Mouse (Mus musculus) embryo, embryonic 11 days (tissue): Measurements from ENCODE around the gene Epdr1.

Source experiments
- DNase-seq: peaks from one replicate; pipeline ENCODE4 v3.0.0-alpha.2; 2015

The Epdr1 gene

GRCm38 (mm10) chr13:19619216-19619927, at the start of gene Epdr1:
TSS of gene Epdr1 (minus strand) at chr13:19619927.
- peak; percentile 87 for DNase-seq

- no peak for DNase-seq
Measured at GRCm38 (mm10) chr13:19668355-19669140, 48.8 kb upstream of the Epdr1 start.

GRCm38 (mm10) chr13:19652405-19652804, 32.7 kb upstream of the Epdr1 start:
- DNase-seq, result no peak

GRCm38 (mm10) chr13:19649824-19650223, 30.1 kb upstream of the Epdr1 start:
- DNase-seq, result no peak

- DNase-seq, result peak; percentile 8
Measured at GRCm38 (mm10) chr13:19644225-19644624, 24.5 kb upstream of the Epdr1 start.

GRCm38 (mm10) chr13:19643519-19643918, 23.8 kb upstream of the Epdr1 start:
- no peak for DNase-seq

- DNase-seq, result no peak
Measured at GRCm38 (mm10) chr13:19640203-19640851, 20.6 kb upstream of the Epdr1 start.

GRCm38 (mm10) chr13:19636131-19636530, 16.4 kb upstream of the Epdr1 start:
- DNase-seq, result peak; percentile 54

- no peak for DNase-seq
Measured at GRCm38 (mm10) chr13:19630768-19631709, 11.3 kb upstream of the Epdr1 start.

GRCm38 (mm10) chr13:19626473-19626872, 6.7 kb upstream of the Epdr1 start:
- no peak for DNase-seq

GRCm38 (mm10) chr13:19624632-19625320, 5.0 kb upstream of the Epdr1 start:
- DNase-seq, result no peak

GRCm38 (mm10) chr13:19623228-19623905, 3.6 kb upstream of the Epdr1 start:
- DNase-seq, result peak; percentile 45

- DNase-seq, result peak; percentile 78
Measured at GRCm38 (mm10) chr13:19622573-19623227, 3.0 kb upstream of the Epdr1 start, which contains the start of gene Sfrp4. TSS of gene Sfrp4 (plus strand) at chr13:19623104.

GRCm38 (mm10) chr13:19618841-19619215, 899 bp downstream of the Epdr1 start:
- DNase-seq, result peak; percentile 44

- DNase-seq, result no peak
Measured at GRCm38 (mm10) chr13:19618081-19618480, 1.6 kb downstream of the Epdr1 start.

- DNase-seq, result no peak
Measured at GRCm38 (mm10) chr13:19614311-19614710, 5.4 kb downstream of the Epdr1 start.

- no peak for DNase-seq
Measured at GRCm38 (mm10) chr13:19613426-19613825, 6.3 kb downstream of the Epdr1 start.

GRCm38 (mm10) chr13:19612963-19613362, 6.8 kb downstream of the Epdr1 start:
- no peak for DNase-seq

- DNase-seq, result peak; percentile 35
Measured at GRCm38 (mm10) chr13:19612348-19612747, 7.4 kb downstream of the Epdr1 start.

GRCm38 (mm10) chr13:19608120-19608519, 11.6 kb downstream of the Epdr1 start:
- no peak for DNase-seq

GRCm38 (mm10) chr13:19604916-19605315, 14.8 kb downstream of the Epdr1 start:
- DNase-seq, result no peak
